Mouse (Mus musculus): ENCODE results near the gene Ank3. TPM values are rescaled to one million over a fixed set of nuclear protein-coding genes. Genes with fewer than 3 reads are reported as not detected.

The Ank3 gene
- total and polyA plus RNA-seq, 3 experiments, result 3.2 to 6.7 TPM; not detected in 1

DNA sequence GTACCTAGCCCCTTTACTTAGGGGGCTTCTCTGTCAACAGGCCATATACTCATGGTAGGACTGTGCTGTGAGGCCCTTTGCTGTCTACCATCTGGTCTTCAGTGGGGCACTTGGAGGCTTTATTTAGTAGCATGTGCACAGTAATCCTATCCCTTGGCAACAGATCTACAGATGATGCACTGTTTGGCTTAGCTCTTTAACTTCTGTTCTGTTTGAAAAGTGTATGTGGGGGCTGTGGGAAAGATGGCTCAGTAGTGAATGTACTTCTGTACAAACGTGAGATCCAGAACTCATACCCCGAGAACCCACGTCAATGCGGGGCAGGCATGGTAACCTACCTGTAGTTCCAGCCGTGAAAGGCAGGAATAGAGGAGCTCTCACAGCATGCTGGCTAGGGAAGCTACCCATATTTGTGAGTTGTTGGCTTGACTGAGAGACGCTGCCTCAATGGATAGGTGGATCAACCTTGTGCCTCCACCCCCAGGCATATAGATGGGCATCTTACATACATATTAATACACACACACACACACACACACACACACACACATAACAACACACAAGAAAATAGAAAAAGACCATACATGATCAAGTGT is 86.7 kb downstream of the Ank3 start:
- Histone ChIP-seq H3K4me1 (ENCODE audit: control insufficient read depth in 1 of 2, insufficient read depth in 2 of 2, low read length in 2 of 2) (no peaks in the 10 kb centered on the region), H3K36me3 (ENCODE audit: control insufficient read depth in 1 of 2, insufficient read depth in 2 of 2, low read length in 2 of 2) (no peaks in the 10 kb centered on the region), H3K9me3 (replicated peaks; ENCODE audit: insufficient read depth, low read length) (no peaks in the 10 kb centered on the region), H3K79me2 (ENCODE audit: control insufficient read depth, insufficient read depth, low read length, poor library complexity) (no peaks in the 10 kb centered on the region), H3K4me3 (ENCODE audit: control insufficient read depth in 1 of 2, insufficient read depth in 1 of 2, low read depth in 2 of 2, low read length in 2 of 2) (no peak overlapping the region), H3K27ac (ENCODE audit: control insufficient read depth, low read depth, low read length) (no peak overlapping the region), H3K27me3 (ENCODE audit: control insufficient read depth in 1 of 2, insufficient read depth in 2 of 2, low read length in 2 of 2) (no peaks in the 10 kb centered on the region), H3K9ac (ENCODE audit: control insufficient read depth, low read depth, low read length, poor library complexity, severe bottlenecking) (no peak overlapping the region)
- DNase-seq (ENCODE audit: low read depth, low spot score), result no peak
- TF ChIP-seq NRF1 (IDR thresholded peaks at IDR 0.05; ENCODE audit: insufficient read depth, low read depth, low read length, poor library complexity, severe bottlenecking) (no peak), USF1 (IDR thresholded peaks at IDR 0.05; ENCODE audit: low read depth, low read length) (no peak), EP300 (IDR thresholded peaks at IDR 0.05; ENCODE audit: low read depth in 1 of 2, low read length in 2 of 2) (no peak), TBP (IDR thresholded peaks at IDR 0.05; ENCODE audit: low read depth, low read length) (no peak), POLR2A (IDR thresholded peaks at IDR 0.05; ENCODE audit: control insufficient read depth in 1 of 2, insufficient read depth in 1 of 2, low read depth in 1 of 2, low read length in 2 of 2, poor library complexity in 1 of 2) (no peak), RCOR1 (IDR thresholded peaks at IDR 0.05; ENCODE audit: low read depth, low read length) (no peak), POLR2AphosphoS2 (IDR thresholded peaks at IDR 0.05; ENCODE audit: low read length) (no peak), NELFE (IDR thresholded peaks at IDR 0.05; ENCODE audit: low read depth, low read length) (no peak), MAFK (IDR thresholded peaks at IDR 0.05; ENCODE audit: borderline replicate concordance, low read depth, low read length) (no peak), MAZ (IDR thresholded peaks at IDR 0.05; ENCODE audit: low read depth, low read length) (no peak), ZC3H11A (IDR thresholded peaks at IDR 0.05; ENCODE audit: low read depth, low read length) (no peak), CHD1 (IDR thresholded peaks at IDR 0.05; ENCODE audit: low read depth, low read length) (no peak), ELF1 (IDR thresholded peaks at IDR 0.05; ENCODE audit: low read depth, low read length) (no peak)

DNA sequence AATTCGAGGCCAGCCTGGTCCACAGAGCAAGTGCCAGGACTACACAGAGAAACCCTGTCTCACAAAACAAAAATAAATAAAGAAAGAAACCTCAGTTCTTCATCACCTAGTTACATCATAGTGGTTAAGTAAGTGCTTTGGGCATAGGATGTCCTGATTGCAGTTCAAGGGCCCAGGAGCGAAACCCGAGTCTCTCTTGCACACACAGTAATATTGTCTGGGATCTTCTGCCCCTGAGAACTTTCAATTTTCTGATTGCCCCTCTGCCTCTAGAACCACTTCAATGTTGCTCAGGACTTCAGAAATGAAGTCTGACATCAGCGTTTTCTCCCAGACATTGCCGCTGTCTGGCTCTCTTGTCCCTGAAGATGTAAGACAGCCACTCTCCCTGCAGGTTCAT is 91.6 kb downstream of the Ank3 start:
- DNase-seq (ENCODE audit: low read depth, low spot score), result no peak
- TF ChIP-seq CHD1 (IDR thresholded peaks at IDR 0.05; ENCODE audit: low read depth, low read length), result no peak
- no peak for TF ChIP-seq UBTF (IDR thresholded peaks at IDR 0.05; ENCODE audit: borderline replicate concordance, insufficient read depth, low read depth, low read length)
- TF ChIP-seq RCOR1 (IDR thresholded peaks at IDR 0.05; ENCODE audit: low read depth, low read length), result no peak
- no peak for TF ChIP-seq SMC3 (IDR thresholded peaks at IDR 0.05; ENCODE audit: low read depth, low read length)
- TF ChIP-seq GATA1 (IDR thresholded peaks at IDR 0.05; ENCODE audit: low read depth, low read length), result no peak
- TF ChIP-seq JUND (IDR thresholded peaks at IDR 0.05; ENCODE audit: low read depth, low read length), result no peak
- TF ChIP-seq GABPA (IDR thresholded peaks at IDR 0.05; ENCODE audit: low read depth, low read length), result no peak
- no peak for TF ChIP-seq MXI1 (IDR thresholded peaks at IDR 0.05; ENCODE audit: low read depth, low read length)
- TF ChIP-seq MYB (IDR thresholded peaks at IDR 0.05; ENCODE audit: low read depth, low read length), result no peak
- TF ChIP-seq TAL1 (IDR thresholded peaks at IDR 0.05; ENCODE audit: low read length), result no peak
- TF ChIP-seq ETS1 (IDR thresholded peaks at IDR 0.05; ENCODE audit: low read depth, low read length), result no peak
- TF ChIP-seq USF2 (IDR thresholded peaks at IDR 0.05; ENCODE audit: borderline replicate concordance in 1 of 2, insufficient read depth in 1 of 2, low read depth in 1 of 2, low read length in 2 of 2), result no peak
- no peak for TF ChIP-seq POLR2AphosphoS5 (IDR thresholded peaks at IDR 0.05; ENCODE audit: borderline replicate concordance, low read depth, low read length)
- no peak for TF ChIP-seq SIN3A (IDR thresholded peaks at IDR 0.05; ENCODE audit: low read length)
- no peak for TF ChIP-seq USF1 (IDR thresholded peaks at IDR 0.05; ENCODE audit: low read depth, low read length)
- no peak for TF ChIP-seq TBP (IDR thresholded peaks at IDR 0.05; ENCODE audit: low read depth, low read length)
- no peak for TF ChIP-seq MAX (IDR thresholded peaks at IDR 0.05; ENCODE audit: low read length)
- no peak for TF ChIP-seq MYC (IDR thresholded peaks at IDR 0.05; ENCODE audit: low read depth, low read length)
- no peak for TF ChIP-seq MAZ (IDR thresholded peaks at IDR 0.05; ENCODE audit: low read depth, low read length)
- TF ChIP-seq POLR2AphosphoS2 (IDR thresholded peaks at IDR 0.05; ENCODE audit: low read length), result no peak
- Histone ChIP-seq H3K79me2 (ENCODE audit: control insufficient read depth, insufficient read depth, low read length, poor library complexity) (no peaks in the 10 kb centered on the region), H3K27me3 (ENCODE audit: control insufficient read depth in 1 of 2, insufficient read depth in 2 of 2, low read length in 2 of 2) (no peaks in the 10 kb centered on the region), H3K4me3 (ENCODE audit: control insufficient read depth in 1 of 2, insufficient read depth in 1 of 2, low read depth in 2 of 2, low read length in 2 of 2) (no peak overlapping the region), H3K9me3 (replicated peaks; ENCODE audit: insufficient read depth, low read length) (no peaks in the 10 kb centered on the region), H3K27ac (ENCODE audit: control insufficient read depth, low read depth, low read length) (no peak overlapping the region), H3K36me3 (ENCODE audit: control insufficient read depth in 1 of 2, insufficient read depth in 2 of 2, low read length in 2 of 2) (no peaks in the 10 kb centered on the region), H3K4me1 (ENCODE audit: control insufficient read depth in 1 of 2, insufficient read depth in 2 of 2, low read length in 2 of 2) (no peaks in the 10 kb centered on the region), H3K9ac (ENCODE audit: control insufficient read depth, low read depth, low read length, poor library complexity, severe bottlenecking) (no peak overlapping the region)

All from MEL (cell line).